ENCODE assay signal across 29 mouse cellular contexts in genomic region chr3:6093931-6094330, GRCm38 (mm10).
DNase-seq lines count a peak whose midpoint lies in the region; ATAC-seq and TF ChIP-seq lines count a peak whose summit lies in the region.
"Had no signal": no experiment of that assay in that cellular context is flagged by ENCODE, and none has a peak within 500 bp of the region (broad histone marks: within the 10 kb centered on the region; RNA-seq: fewer than 3 reads in every experiment).

No protein-coding gene starts in this region.

- ATAC-seq in Patski, result peak; percentile 39
- ATAC-seq: forebrain, embryonic 14.5 days; hindbrain, postnatal 0 days; intestine, embryonic 15.5 days; lung, postnatal 0 days; midbrain, embryonic 13.5 days had no signal

- POLR2A ChIA-PET in Patski (lab: Charles Lee), result no interaction called here

- peak; percentile 3 for DNase-seq in adrenal gland, adult 8-10 months
- no peak for DNase-seq in adrenal gland, postnatal 4 days (ENCODE audit: low spot score in 2 of 2)
- DNase-seq in Patski (ENCODE audit: low read depth, low spot score), result peak; percentile 12
- DNase-seq in adrenal gland, postnatal 14 days, result peak; percentile 44
- DNase-seq in right cerebral cortex, postnatal 4 days, result no peak
- DNase-seq in left cerebral cortex, postnatal 36 days (ENCODE audit: low spot score in 2 of 2), result no peak
- DNase-seq in gastrocnemius, postnatal 25 days, result no peak
- DNase-seq: cerebellum, adult 9-10 months; cerebellum, postnatal 36 days; gastrocnemius, postnatal 36 days; heart, adult 18-20 months; heart, postnatal 36 days; kidney, adult 2 months; kidney, postnatal 36 days; layer of hippocampus, postnatal 36 days; liver, embryonic 13.5 days; lung, adult 18-20 months; lung, postnatal 4 days had no signal

- CTCF ChIA-PET in Patski (lab: Charles Lee), result no interaction called here

- in situ Hi-C loops in Patski (cut with MboI; ENCODE audit: low pct_unique_long_range_greater_than_20kb), result no loop called here

- intact Hi-C loops in left cerebral cortex, postnatal 36 days (cut with DNase I), result no loop called here

- no peak for TF ChIP-seq CTCF in Patski (IDR thresholded peaks at IDR 0.05)

- H3K27me3 ChIP-seq in Patski, result no peaks in the 10 kb centered on the region
- H3K27me3 ChIP-seq: embryonic facial prominence, embryonic 12.5 days; hindbrain, embryonic 12.5 days; intestine, embryonic 15.5 days; limb, embryonic 15.5 days; liver, embryonic 13.5 days; megakaryocyte, embryonic 14.5 days; midbrain, embryonic 13.5 days; neural tube, embryonic 13.5 days; stomach, embryonic 15.5 days had no signal

Comparison
In these comparisons a context has a peak if more than half of its experiments do, and no peak if none do; other contexts are left out.
1. DNase-seq: peak in adrenal gland, adult 8-10 months (single experiment), Patski (single experiment) and adrenal gland, postnatal 14 days (single experiment); none in adrenal gland, postnatal 4 days (0 of 2), right cerebral cortex, postnatal 4 days (single experiment), left cerebral cortex, postnatal 36 days (0 of 2) and gastrocnemius, postnatal 25 days (single experiment).